Mouse (Mus musculus) G1E (cell line): ENCODE measurements around the gene Rnf10. TPM values are rescaled to one million over a fixed set of nuclear protein-coding genes. Genes with fewer than 3 reads are reported as not detected.

Experiments used
- ATAC-seq: 2 replicates; pipeline ENCODE4 v1.8.0; 2016; ENCODE audit warnings: mild to moderate bottlenecking; ENCODE audit not compliant: insufficient number of reproducible peaks, poor library complexity, low FRiP score, severe bottlenecking; ENCODE audit errors: extremely low read depth
- DNase-seq: peaks from one replicate; pipeline ENCODE4 v3.0.0; 2012; ENCODE audit warnings: low spot score
- H3K27me3 ChIP-seq: 2 replicates; pipeline ENCODE4 v1.6.1; 2012; ENCODE audit warnings: mild to moderate bottlenecking, low read length, inconsistent platforms; ENCODE audit not compliant: insufficient read depth
- H3K36me3 ChIP-seq: replicated peaks from 2 replicates; pipeline ENCODE3; 2012; ENCODE audit warnings: mild to moderate bottlenecking, inconsistent platforms
- H3K4me1 ChIP-seq: 2 replicates; pipeline ENCODE4 v1.6.1; 2012; ENCODE audit warnings: low read depth, low read length, inconsistent platforms, mixed read lengths; ENCODE audit not compliant: insufficient read depth
- H3K4me3 ChIP-seq: 2 replicates; pipeline ENCODE4 v1.5.1; 2012; ENCODE audit warnings: low read depth, mild to moderate bottlenecking, inconsistent platforms, low read length, moderate library complexity, mixed read lengths
- H3K9me3 ChIP-seq: replicated peaks from 2 replicates; pipeline ENCODE4 v1.6.1; 2012; ENCODE audit warnings: inconsistent platforms
- CTCF ChIP-seq: IDR thresholded peaks from 2 replicates; pipeline ENCODE4 v1.5.1; 2012; ENCODE audit warnings: low read depth, low read length, inconsistent platforms, mixed read lengths
- GATA1 ChIP-seq: IDR thresholded peaks from 2 replicates; pipeline ENCODE4 v1.6.1; 2012; ENCODE audit warnings: borderline replicate concordance, low read length, inconsistent platforms, mixed read lengths
- GATA2 ChIP-seq: IDR thresholded peaks from 2 replicates; pipeline ENCODE4 v1.6.1; 2012; ENCODE audit warnings: low read depth, low read length, inconsistent platforms, borderline replicate concordance
- POLR2AphosphoS5 ChIP-seq: IDR thresholded peaks from 2 replicates; pipeline ENCODE4 v1.6.1; 2012; ENCODE audit warnings: low read depth, low read length, inconsistent platforms; ENCODE audit not compliant: insufficient replicate concordance
- TAL1 ChIP-seq: conservative IDR thresholded peaks from 2 replicates; pipeline ENCODE4 v1.6.1; 2012; ENCODE audit warnings: low read depth, low read length, inconsistent platforms, mixed read lengths
- polyA plus RNA-seq: library from polyadenylated mRNA; stranded (reverse); fragments of >175 nt; gene quantifications from 2 replicates; pipeline ENCODE4 v1.2.3, GENCODE M21; 2012
- total RNA-seq, 2 experiments: library from RNA; stranded (forward) in 1 of 2; stranded (reverse) in 1 of 2; fragments of 200-1000 nt in 1 of 2; fragments of >200 nt in 1 of 2; fragmentation: Nextera tagmentation in 1 of 2; gene quantifications; 2 replicates each; pipeline ENCODE4 v1.2.3; 2014 to 2017

Rnf10 gene
- total and polyA plus RNA-seq, 3 experiments, result 56.9 to 202 (median 87.3) TPM

GRCm38 (mm10) chr5:115214864-115215263 is 57.8 kb downstream of the Rnf10 start:
- DNase-seq (no peak), ATAC-seq (no peak)
- H3K36me3 ChIP-seq, result no peaks in the 10 kb centered on the region
- H3K9me3 ChIP-seq, result peaks cover 6% of the 10 kb centered on the region
- TF ChIP-seq POLR2AphosphoS5 (no peak), CTCF (no peak), TAL1 (no peak), GATA2 (no peak), GATA1 (no peak)
- peaks cover 36% of the 10 kb centered on the region for H3K27me3 ChIP-seq
- H3K4me3 ChIP-seq, result no peak overlapping the region
- H3K4me1 ChIP-seq, result no peaks in the 10 kb centered on the region; the same call in 1 of the 2 replicates

GRCm38 (mm10) chr5:115212861-115213260 is 59.8 kb downstream of the Rnf10 start:
- peaks cover 23% of the 10 kb centered on the region for H3K27me3 ChIP-seq
- H3K36me3 ChIP-seq, result no peaks in the 10 kb centered on the region
- no peak for DNase-seq
- TF ChIP-seq GATA2 (no peak), CTCF (no peak), POLR2AphosphoS5 (no peak), GATA1 (no peak), TAL1 (no peak)
- no peak for ATAC-seq
- no peak overlapping the region for H3K4me3 ChIP-seq
- no peaks in the 10 kb centered on the region; the same call in 1 of the 2 replicates for H3K4me1 ChIP-seq
- no peaks in the 10 kb centered on the region for H3K9me3 ChIP-seq

DNA sequence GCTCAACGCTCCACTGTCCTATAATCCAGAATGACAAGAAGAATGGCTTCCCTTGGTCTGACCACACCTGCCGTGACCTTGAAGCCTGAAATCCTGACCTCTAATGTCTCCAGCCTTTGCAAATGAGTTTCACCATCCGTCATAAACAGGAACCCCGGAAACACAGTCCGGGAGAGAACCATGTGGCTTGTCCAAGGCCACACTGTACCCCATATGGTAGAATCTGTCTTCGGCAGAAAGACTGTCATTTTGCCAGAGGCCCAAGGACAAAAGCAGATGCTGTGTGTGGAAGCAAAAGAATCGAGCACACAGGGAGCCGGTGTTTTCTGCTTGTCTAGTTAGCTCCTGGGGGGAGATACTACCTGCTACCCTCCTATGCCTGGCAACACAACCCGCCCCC is 60.2 kb downstream of the Rnf10 start:
- Histone ChIP-seq H3K4me1 (no peaks in the 10 kb centered on the region; the same call in 1 of the 2 replicates), H3K36me3 (no peaks in the 10 kb centered on the region), H3K4me3 (no peak overlapping the region), H3K9me3 (no peaks in the 10 kb centered on the region), H3K27me3 (peaks cover 23% of the 10 kb centered on the region)
- TF ChIP-seq GATA1 (no peak), POLR2AphosphoS5 (no peak), TAL1 (no peak), GATA2 (no peak), CTCF (no peak)
- DNase-seq (no peak), ATAC-seq (no peak)

- Histone ChIP-seq H3K36me3 (no peaks in the 10 kb centered on the region), H3K27me3 (peaks cover 17% of the 10 kb centered on the region), H3K9me3 (no peaks in the 10 kb centered on the region), H3K4me3 (no peak overlapping the region), H3K4me1 (no peaks in the 10 kb centered on the region; the same call in 1 of the 2 replicates)
- DNase-seq, result peak; percentile 37
- TF ChIP-seq TAL1 (no peak), CTCF (peak; percentile 48; the same call in 1 of the 2 replicates)
- no peak for ATAC-seq
Measured at GRCm38 (mm10) chr5:115210380-115210779, 62.3 kb downstream of the Rnf10 start.

GRCm38 (mm10) chr5:115208601-115209000 is 64.1 kb downstream of the Rnf10 start:
- peaks cover 17% of the 10 kb centered on the region for H3K27me3 ChIP-seq
- no peak for ATAC-seq
- H3K36me3 ChIP-seq, result no peaks in the 10 kb centered on the region
- H3K4me3 ChIP-seq, result no peak overlapping the region
- H3K4me1 ChIP-seq, result no peaks in the 10 kb centered on the region
- TF ChIP-seq POLR2AphosphoS5, result no peak
- no peak for TF ChIP-seq CTCF
- no peak for TF ChIP-seq GATA1
- no peak for TF ChIP-seq GATA2
- H3K9me3 ChIP-seq, result no peaks in the 10 kb centered on the region
- DNase-seq, result no peak

DNA sequence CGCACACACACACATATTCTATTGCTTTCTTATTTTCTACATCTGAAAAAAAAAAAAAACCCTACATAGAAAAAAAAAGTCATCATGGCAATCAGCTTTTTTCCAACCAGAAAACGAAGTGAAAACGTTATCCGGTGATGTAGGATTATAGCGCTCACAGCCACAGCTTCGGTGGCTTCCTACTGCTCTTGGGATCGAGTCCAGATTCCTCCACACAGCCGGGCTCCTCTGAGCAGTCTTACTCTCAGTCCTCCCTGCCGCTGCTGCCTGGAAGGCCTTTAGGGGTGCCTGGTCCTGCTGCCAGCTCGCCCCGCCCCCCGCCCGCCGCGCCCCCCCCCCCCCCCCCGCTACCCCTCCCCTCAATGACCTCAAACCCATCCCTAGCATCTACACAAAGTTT is 64.8 kb downstream of the Rnf10 start:
- no peak for ATAC-seq
- Histone ChIP-seq H3K9me3 (no peaks in the 10 kb centered on the region), H3K27me3 (peaks cover 16% of the 10 kb centered on the region), H3K36me3 (no peaks in the 10 kb centered on the region), H3K4me1 (no peaks in the 10 kb centered on the region), H3K4me3 (no peak overlapping the region)
- no peak for DNase-seq
- TF ChIP-seq POLR2AphosphoS5 (no peak), GATA1 (no peak), CTCF (no peak), TAL1 (no peak), GATA2 (no peak)

DNA sequence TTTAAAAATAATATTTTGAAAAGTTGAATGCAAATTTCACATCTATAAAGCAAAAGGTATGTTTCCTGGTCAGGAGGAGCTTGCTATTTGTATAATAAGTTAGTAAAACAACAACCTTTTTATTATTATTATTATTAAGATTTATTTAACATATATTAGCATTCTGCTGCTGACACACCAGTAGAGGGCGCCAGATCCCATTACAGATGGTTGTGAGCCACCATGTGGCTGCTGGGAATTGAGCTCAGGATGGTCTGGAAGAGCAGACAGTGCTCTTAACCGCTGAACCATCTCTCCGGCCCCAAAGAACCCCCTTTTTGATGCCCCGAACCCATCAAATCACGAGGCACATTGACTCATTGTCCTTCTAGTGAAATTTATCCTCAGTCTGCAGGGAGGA is 65.5 kb downstream of the Rnf10 start:
- Histone ChIP-seq H3K27me3 (peaks cover 14% of the 10 kb centered on the region), H3K9me3 (no peaks in the 10 kb centered on the region), H3K36me3 (no peaks in the 10 kb centered on the region), H3K4me1 (no peaks in the 10 kb centered on the region), H3K4me3 (no peak overlapping the region)
- TF ChIP-seq CTCF, result no peak
- TF ChIP-seq TAL1, result no peak
- DNase-seq (no peak), ATAC-seq (no peak)
